Mouse (Mus musculus) subcutaneous adipose tissue, adult 2 months (tissue): Measurements from ENCODE around the gene Degs2. TPM values are rescaled to one million over a fixed set of nuclear protein-coding genes. Genes with fewer than 3 reads are reported as not detected.

Experiments used
- polyA plus RNA-seq: library from polyadenylated mRNA; depleted of rRNA; stranded (reverse); fragments of >200 nt; gene quantifications from 2 replicates; pipeline ENCODE4 v1.2.3, GENCODE M21; 2012; ENCODE audit warnings: low replicate concordance; rRNA removed

The Degs2 gene
- 1.0 and 15.8 TPM in 2 replicates for polyA plus RNA-seq

DNA sequence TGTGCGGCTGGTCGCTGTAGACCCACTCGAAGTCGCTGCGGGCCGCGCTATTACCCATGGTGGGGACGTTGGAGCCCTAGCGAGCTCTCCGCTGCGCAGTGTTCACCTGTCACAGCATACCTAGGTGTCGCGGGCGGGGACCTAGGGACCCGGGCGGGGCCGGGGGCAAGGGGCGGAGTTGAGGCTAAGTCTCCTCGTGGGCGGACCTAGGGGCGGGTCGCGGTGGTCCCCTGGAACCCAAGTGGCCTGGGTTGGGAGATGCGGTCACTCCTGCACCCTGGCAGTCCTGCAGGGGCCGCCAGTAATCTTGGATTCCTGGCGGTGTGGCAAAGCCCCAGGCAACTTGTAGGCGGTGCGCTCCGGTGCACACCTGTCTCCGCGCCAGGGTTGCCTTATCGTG, at the start of gene Degs2:
Gene Degs2 (minus strand): TSS at position 131 of the 400 bp plus-strand sequence.

Other genes with a start within 250 kb of the Degs2 start
- gene Evl, start 147.6 kb downstream of the Degs2 start, polyA plus RNA-seq: 34.5 and 69.9 TPM in 2 replicates
- 10.4 and 19.1 TPM in 2 replicates for gene Yy1, start 90.7 kb upstream of the Degs2 start, polyA plus RNA-seq
- gene Slc25a29, start 133.6 kb upstream of the Degs2 start, polyA plus RNA-seq: 6.7 and 13.5 TPM in 2 replicates
- gene Slc25a47, start 133.7 kb upstream of the Degs2 start, polyA plus RNA-seq: 6.8 and 15.8 TPM in 2 replicates
- gene Wdr25, start 191.3 kb upstream of the Degs2 start, polyA plus RNA-seq: 11.5 and 14.5 TPM in 2 replicates
- 85.9 and 109 TPM in 2 replicates for gene Wars, start 191.9 kb upstream of the Degs2 start, polyA plus RNA-seq